Mouse (Mus musculus) right cerebral cortex, postnatal 25 days (tissue): Measurements from ENCODE around the gene Sae1.
"Not testable (repeated sequence)": the region's sequence is repeated elsewhere in the genome, so short reads cannot be mapped to it uniquely, and the experiment has no call there.

Experiments used
- DNase-seq: peaks from one replicate; pipeline ENCODE4 v3.0.0; 2022

Gene Sae1

GRCm38 (mm10) chr7:16308555-16309317 lies 78.9 kb downstream of the Sae1 start:
- DNase-seq, result no peak

DNA sequence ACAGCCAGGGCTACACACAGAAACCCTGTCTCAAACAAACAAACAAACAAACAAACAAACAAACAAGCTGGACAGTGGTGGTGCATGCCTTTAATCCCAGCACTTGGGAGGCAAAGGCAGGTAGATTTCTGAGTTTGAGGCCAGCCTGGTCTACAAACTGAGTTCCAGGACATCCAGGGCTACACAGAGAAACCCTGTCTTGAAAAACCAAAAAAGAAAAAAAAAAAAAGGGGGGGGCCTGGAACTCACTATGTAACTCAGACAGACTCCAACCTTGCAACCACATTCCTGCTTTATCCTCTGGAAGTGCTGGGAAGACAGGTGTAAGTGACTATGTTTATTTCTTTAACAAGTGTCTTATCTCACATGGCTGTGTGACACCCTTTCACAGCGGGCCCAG lies 79.5 kb downstream of the Sae1 start, which contains the start of gene Bbc3:
Bbc3 (plus strand) TSS at position 301 of the 400 bp plus-strand sequence.
- DNase-seq, result not testable (repeated sequence)

- not testable (repeated sequence) for DNase-seq
Measured at GRCm38 (mm10) chr7:16307141-16307540, 80.5 kb downstream of the Sae1 start.

DNA sequence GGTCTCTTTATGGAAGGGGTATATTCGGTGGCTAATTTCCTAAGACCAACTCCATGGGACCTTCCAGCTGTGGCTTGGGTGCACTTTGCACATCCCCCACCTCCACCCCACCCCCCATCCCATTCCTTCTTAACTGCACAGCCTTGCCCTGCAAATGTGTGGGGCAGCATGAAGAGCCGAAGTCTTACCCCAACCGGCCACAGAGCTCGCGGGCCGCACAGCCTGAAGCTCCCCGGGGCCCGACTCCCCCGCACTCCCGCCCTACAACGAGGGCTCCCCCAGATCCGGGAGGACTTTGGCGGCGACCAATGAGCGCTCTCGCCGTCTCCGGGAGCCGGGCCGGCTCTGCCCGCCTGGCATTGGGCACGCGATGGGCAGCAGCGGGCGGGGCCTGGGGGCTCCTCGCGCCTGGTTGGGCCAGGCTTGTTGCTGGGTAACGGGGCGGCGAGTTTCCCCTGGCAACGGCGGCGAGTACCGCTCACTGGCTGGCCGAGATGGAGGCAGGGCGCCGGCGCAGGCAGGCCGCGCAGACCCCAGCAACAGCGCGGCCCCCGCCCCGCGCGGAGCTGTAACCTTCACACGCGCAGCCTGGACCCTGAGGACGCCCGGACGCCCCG lies 88.1 kb downstream of the Sae1 start:
- DNase-seq, result peak; percentile 98

DNA sequence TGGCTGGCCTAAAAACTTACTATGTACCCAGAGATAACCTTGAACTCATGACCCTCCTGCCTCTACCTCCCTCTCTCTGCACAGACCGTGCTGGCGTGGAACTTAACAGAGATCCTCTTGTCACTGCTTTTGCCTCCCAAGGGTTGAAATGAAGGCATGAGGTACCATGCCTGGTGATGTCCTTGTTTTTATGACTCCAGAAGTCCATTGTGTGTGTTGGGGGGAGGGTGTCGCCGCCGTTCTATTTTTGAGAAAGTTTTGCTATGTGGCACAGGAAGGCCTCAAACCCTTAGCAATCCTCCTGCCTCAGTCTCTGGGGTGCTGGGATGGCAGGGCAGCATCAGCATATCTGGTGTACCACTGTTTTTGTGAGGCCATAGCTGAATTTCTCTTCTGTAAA lies 88.7 kb downstream of the Sae1 start:
- no peak for DNase-seq

GRCm38 (mm10) chr7:16297616-16298015 lies 90.0 kb downstream of the Sae1 start:
- no peak for DNase-seq

- DNase-seq, result peak; percentile 76
Measured at GRCm38 (mm10) chr7:16296766-16297390, 90.7 kb downstream of the Sae1 start.

GRCm38 (mm10) chr7:16296146-16296545 lies 91.5 kb downstream of the Sae1 start:
- no peak for DNase-seq

DNA sequence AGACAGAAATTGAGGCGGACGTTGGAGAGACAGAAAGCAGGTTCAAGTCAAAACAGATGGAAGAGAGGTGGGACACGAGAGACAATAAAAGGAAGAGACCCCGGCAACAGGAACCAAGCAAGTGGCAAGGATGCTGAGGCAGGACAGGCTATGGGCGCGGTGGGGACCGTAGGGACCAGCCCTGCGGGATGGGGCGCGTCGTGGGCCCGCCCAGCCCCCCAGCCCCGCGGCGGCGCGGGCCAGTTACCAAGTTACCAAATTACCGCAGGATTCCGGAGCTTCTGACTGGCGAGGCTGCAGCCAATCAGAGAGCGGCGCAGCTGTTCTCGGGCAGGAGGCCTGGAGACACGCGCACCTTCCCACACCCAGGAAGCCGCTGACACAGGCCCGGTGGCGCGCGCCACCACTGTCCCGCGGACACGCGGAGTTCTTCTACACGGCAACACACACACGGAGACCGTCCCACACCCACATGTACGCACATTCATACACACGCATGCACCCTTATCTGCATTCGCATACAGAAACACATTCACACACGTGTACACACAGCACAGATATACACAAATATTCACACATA lies 92.2 kb downstream of the Sae1 start:
- peak; percentile 85 for DNase-seq

GRCm38 (mm10) chr7:16294837-16295236 lies 92.8 kb downstream of the Sae1 start:
- peak; percentile 92 for DNase-seq

GRCm38 (mm10) chr7:16294346-16294745 lies 93.3 kb downstream of the Sae1 start:
- no peak for DNase-seq

DNA sequence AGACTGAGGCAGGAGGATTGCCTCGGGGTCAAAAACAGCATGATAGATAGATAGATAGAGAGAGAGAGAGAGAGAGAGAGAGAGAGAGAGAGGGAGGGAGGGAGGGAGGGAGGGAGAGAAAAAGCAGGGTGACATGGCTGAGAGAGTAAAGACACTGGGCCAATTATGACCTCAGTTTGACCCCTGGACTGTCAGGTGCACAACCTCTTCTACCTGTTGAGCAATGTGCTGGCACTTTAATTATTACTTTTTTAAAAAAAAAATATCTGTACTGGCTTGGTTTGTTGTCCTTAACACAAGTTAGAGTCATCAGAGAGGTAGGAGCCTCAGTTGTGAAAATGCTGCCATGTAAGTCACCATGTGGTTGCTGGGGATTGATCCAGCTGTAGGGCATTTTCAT lies 99.8 kb downstream of the Sae1 start:
- no peak for DNase-seq

DNA sequence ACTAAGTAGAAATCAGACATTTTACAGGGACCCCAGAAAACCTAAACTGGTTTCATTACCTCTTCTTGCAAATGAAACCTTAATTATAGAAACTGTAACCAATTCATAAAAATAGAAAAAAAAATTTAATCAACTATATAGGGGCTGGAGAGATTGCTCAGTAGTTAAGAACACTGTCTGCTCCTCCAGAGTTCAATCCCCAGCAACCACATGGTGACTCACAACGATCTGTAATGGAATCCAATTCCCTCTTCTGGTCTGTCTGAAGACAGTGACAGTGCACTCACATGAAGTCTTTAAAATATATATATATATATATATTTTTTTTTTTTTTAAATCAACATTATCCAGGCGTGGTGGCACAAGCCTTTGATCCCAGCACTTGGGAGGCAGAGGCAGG lies 100.6 kb downstream of the Sae1 start:
- DNase-seq, result no peak

GRCm38 (mm10) chr7:16286026-16286961 lies 101.3 kb downstream of the Sae1 start, which contains the start of gene Ccdc9:
Gene Ccdc9 (minus strand): TSS chr7:16286795.
- DNase-seq, result peak; percentile 98

- peak; percentile 29 for DNase-seq
Measured at GRCm38 (mm10) chr7:16285450-16286025, 102.1 kb downstream of the Sae1 start.

DNA sequence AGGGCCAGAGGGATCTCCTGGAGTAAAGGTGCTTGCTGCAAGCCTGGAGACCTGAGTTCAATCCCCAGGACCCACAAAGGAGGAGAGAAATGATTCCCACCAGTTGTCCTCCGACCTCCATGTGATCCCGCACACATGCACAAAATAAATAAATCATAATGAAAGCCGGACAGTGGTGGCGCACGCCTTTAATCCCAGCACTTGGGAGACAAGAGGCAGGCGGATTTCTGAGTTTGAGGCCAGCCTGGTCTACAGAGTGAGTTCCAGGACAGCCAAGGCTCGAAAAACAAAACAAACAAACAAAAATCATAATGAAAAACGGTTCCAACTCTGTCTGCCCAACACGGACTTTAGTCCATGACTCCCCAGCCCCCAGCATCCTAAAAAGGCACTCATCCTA lies 102.7 kb downstream of the Sae1 start:
- DNase-seq, result no peak

GRCm38 (mm10) chr7:16284001-16284400 lies 103.6 kb downstream of the Sae1 start:
- no peak for DNase-seq

GRCm38 (mm10) chr7:16282334-16282733 lies 105.3 kb downstream of the Sae1 start:
- no peak for DNase-seq

DNA sequence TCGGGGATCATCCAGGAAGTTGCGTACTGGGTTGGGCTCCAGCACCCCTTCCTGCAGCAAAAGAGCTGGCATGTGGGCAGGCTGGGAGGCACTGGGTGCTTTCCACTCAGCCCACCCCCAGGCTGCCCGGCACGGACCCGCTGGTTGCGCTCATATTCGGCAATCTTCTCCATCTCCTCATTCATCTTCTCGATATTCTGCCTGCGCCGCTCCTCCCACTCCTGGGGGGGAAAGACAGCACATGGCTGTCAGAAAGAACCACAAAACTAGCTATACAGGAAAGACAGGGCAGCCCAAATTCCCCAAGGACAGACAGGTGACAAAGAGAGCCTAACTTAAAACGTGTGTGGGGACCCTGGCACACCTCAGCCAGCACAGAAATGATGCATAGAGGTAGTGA lies 106.9 kb downstream of the Sae1 start:
- DNase-seq, result no peak

DNA sequence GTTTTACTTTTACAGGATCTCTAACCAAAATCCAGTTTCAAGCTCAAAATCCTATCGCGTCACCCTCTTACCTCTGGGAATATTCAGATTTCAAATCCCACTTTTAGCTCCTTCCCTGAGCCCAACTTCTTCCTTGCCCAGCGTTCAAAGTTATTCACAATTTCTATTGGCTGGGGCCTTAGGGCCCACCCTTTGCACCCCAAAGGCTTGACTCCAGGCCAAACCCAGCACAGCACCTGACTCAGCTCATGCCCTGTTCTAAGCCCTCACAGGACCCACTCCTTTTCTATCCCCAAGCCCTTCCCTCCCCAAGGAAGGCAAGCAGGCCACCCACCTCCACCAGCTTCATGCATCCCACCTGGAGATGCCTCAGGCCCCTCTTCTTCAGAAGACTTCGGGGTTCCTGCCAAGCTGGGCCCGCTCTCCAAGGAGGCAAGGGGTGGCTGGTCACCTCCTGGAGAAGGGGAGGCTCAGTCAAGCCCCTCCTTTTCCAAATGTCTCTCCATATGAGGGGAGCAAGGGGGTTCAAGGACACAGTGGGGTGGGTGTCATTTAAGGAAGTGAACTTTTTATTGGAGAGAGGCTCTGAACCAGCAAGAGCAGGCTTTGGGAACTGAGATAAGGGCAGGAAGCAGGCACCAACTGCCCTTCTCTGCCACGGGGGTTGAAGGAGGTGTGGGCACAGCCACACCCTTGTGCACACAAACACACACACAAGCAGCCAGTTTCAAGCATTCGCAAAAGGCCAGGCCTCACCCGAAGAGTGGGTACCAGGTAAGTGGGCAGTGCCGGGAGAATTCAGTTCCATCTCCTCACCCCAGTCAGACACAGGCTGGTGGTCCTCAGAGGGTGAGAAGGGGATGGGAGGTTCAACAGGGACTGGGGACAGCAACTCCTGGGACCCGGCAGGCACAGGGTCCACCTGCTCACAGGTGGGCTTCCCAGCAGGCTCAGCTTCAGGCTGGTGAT lies 112.4 kb downstream of the Sae1 start:
- DNase-seq, result no peak

DNA sequence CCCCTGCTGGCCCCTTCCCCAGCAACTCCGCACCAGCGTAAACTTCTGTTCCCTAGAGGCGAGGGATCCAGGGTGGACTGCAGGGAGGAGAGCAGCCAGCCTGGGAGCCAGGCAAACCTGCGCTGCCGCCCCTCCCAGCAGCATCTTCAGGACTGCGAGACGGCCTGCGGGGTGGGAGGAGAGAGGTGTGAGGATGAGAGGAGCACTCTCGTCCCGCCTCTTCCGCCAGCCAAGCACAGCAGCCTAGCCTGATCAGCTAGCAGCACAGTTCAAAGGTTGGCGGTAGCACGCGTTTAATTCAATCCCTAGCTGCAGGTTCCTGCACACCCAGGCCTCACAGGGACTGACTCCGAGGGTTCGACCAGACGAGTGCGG lies 113.9 kb downstream of the Sae1 start:
- DNase-seq, result peak; percentile 75
